Mouse (Mus musculus): ENCODE data around the gene Ankrd17. TPM values are rescaled to one million over a fixed set of nuclear protein-coding genes. Genes with fewer than 3 reads are reported as not detected.

Gene Ankrd17
- polyA plus RNA-seq, 1 experiment: 13.0 TPM

DNA sequence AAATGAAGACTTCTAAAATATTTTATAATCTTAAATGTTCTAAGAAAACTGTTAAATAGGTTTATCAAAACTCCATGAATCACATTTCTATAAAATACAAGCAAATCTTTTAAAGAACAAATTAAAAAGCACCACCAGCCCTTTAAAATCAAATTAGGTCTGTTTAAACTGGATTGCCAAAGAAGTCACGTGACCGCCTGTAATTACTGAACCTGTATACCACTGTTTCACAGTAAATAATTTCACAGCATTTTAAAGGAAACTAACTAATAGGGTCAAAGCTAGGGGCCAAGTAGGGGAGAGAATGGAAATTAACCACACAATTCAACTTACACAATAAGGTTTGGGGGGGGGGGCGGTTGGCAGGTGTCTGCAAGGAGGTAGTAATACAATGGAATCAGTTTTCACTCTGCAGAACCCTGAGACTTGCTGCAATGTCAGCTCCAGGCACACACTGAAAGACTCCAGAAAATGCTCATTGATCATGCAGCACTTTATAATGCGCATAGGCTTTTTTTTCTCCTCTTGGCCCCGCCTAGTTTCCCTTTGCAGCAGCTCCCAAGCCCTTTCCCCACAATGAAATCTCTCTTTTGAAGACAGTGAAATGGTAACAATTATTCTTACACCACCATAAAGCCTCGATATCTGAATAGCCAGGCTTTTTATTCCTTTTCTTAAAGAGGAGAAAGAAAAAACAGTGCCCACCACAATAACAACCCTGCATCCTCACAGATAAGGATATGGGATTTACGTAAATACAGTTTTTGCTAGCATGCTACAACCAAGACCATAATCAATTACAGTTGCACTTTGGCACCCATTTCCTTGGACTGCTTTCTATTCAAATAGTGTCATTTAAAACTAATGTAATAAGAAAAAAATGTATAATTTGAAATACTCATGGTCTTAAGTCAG, 27.9 kb downstream of the Ankrd17 start:
- 68% methylated on average over 7 of the region's 7 CpGs for WGBS
- TF ChIP-seq CTCF (IDR thresholded peaks at IDR 0.05; ENCODE audit: extremely low read depth, insufficient read length, insufficient replicate concordance, low read depth, low read length) (no peak), POLR2A (IDR thresholded peaks at IDR 0.05; ENCODE audit: low read depth, low read length) (no peak)
- no peaks in the 10 kb centered on the region for H3K27me3 ChIP-seq (ENCODE audit: control insufficient read depth, insufficient read depth, low read length)
- 0 out of 2 replicates have a peak, but pooled peaks cover 4% of the 10 kb centered on the region for H3K4me1 ChIP-seq (ENCODE audit: control insufficient read depth, insufficient read depth, insufficient read length, low read length)
- H3K27ac ChIP-seq (ENCODE audit: insufficient read depth, low read depth, low read length): no peak overlapping the region
- H3K4me3 ChIP-seq (ENCODE audit: low read depth, low read length): no peak overlapping the region
- H3K36me3 ChIP-seq (ENCODE audit: control insufficient read depth, insufficient read depth, low read length): 0 out of 2 replicates have a peak, but pooled peaks cover 2% of the 10 kb centered on the region

DNA sequence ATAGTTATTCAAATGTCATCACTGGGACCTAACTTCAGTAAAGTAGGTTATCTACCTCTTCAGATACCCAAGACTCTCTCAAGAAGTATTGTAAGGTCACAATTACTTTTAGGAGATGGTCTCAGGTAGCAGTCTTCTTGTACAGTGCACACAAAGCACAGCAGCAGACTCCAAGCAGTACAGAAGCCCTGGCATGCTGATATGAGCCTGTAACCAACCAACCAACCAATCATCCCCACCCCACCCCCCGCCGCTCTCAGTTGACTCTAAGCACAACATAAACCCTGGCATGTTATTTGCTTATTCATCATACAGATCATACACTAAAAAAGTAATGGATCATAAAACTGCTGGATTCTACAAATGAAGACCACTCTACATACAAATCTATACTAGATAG, 33.9 kb downstream of the Ankrd17 start:
- Histone ChIP-seq H3K4me1 (ENCODE audit: control insufficient read depth, insufficient read depth, insufficient read length, low read length) (peaks cover 4% of the 10 kb centered on the region; the same call in 1 of the 2 replicates), H3K27me3 (ENCODE audit: control insufficient read depth, insufficient read depth, low read length) (no peaks in the 10 kb centered on the region), H3K36me3 (ENCODE audit: control insufficient read depth, insufficient read depth, low read length) (no peaks in the 10 kb centered on the region), H3K4me3 (ENCODE audit: low read depth, low read length) (no peak overlapping the region), H3K27ac (ENCODE audit: insufficient read depth, low read depth, low read length) (no peak overlapping the region)
- TF ChIP-seq CTCF (IDR thresholded peaks at IDR 0.05; ENCODE audit: extremely low read depth, insufficient read length, insufficient replicate concordance, low read depth, low read length) (no peak), POLR2A (IDR thresholded peaks at IDR 0.05; ENCODE audit: low read depth, low read length) (no peak)
- WGBS: 91% methylated on average over 2 of the region's 2 CpGs

- Histone ChIP-seq H3K36me3 (ENCODE audit: control insufficient read depth, insufficient read depth, low read length) (no peaks in the 10 kb centered on the region), H3K27me3 (ENCODE audit: control insufficient read depth, insufficient read depth, low read length) (no peaks in the 10 kb centered on the region), H3K27ac (ENCODE audit: insufficient read depth, low read depth, low read length) (no peak overlapping the region), H3K4me3 (ENCODE audit: low read depth, low read length) (no peak overlapping the region), H3K4me1 (ENCODE audit: control insufficient read depth, insufficient read depth, insufficient read length, low read length) (peaks cover 4% of the 10 kb centered on the region; the same call in 1 of the 2 replicates)
- TF ChIP-seq CTCF (IDR thresholded peaks at IDR 0.05; ENCODE audit: extremely low read depth, insufficient read length, insufficient replicate concordance, low read depth, low read length): no peak
- TF ChIP-seq POLR2A (IDR thresholded peaks at IDR 0.05; ENCODE audit: low read depth, low read length): no peak
- WGBS: 33% methylated on average over 1 of the region's 1 CpGs
These were observed 35.3 kb downstream of the Ankrd17 start for GRCm38 (mm10) chr5:90331071-90331470.

DNA sequence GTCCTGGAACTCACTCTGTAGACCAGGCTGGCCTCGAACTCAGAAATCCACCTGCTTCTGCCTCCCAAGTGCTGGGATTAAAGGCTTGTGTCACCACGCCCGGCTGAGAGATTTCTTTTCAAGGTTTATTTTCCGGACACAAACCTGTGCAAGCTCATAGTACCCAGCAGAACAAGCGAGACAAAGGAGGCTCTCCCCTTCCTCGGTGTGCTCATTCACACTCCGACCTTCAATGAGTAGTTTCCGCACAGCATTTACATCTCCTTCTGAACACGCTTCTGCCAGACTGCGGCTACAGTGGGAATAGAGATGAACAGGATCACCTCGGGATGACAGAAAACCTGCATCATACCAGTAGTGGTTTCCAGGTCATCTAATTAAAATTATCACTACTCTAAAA, 68.0 kb downstream of the Ankrd17 start:
- Histone ChIP-seq H3K27me3 (ENCODE audit: control insufficient read depth, insufficient read depth, low read length) (no peaks in the 10 kb centered on the region; the same call in 1 of the 2 replicates), H3K27ac (ENCODE audit: insufficient read depth, low read depth, low read length) (no peak overlapping the region), H3K4me3 (ENCODE audit: low read depth, low read length) (no peak overlapping the region), H3K36me3 (ENCODE audit: control insufficient read depth, insufficient read depth, low read length) (peaks cover 32% of the 10 kb centered on the region), H3K4me1 (ENCODE audit: control insufficient read depth, insufficient read depth, insufficient read length, low read length) (no peaks in the 10 kb centered on the region)
- TF ChIP-seq CTCF (IDR thresholded peaks at IDR 0.05; ENCODE audit: extremely low read depth, insufficient read length, insufficient replicate concordance, low read depth, low read length) (no peak), POLR2A (IDR thresholded peaks at IDR 0.05; ENCODE audit: low read depth, low read length) (no peak)
- 95% methylated on average over 11 of the region's 11 CpGs for WGBS

- Histone ChIP-seq H3K4me1 (ENCODE audit: control insufficient read depth, insufficient read depth, insufficient read length, low read length) (no peaks in the 10 kb centered on the region), H3K4me3 (ENCODE audit: low read depth, low read length) (no peak overlapping the region), H3K27me3 (ENCODE audit: control insufficient read depth, insufficient read depth, low read length) (no peaks in the 10 kb centered on the region), H3K27ac (ENCODE audit: insufficient read depth, low read depth, low read length) (no peak overlapping the region), H3K36me3 (ENCODE audit: control insufficient read depth, insufficient read depth, low read length) (peaks cover 52% of the 10 kb centered on the region)
- no peak for TF ChIP-seq POLR2A (IDR thresholded peaks at IDR 0.05; ENCODE audit: low read depth, low read length)
- TF ChIP-seq CTCF (IDR thresholded peaks at IDR 0.05; ENCODE audit: extremely low read depth, insufficient read length, insufficient replicate concordance, low read depth, low read length): no peak
These were observed 76.5 kb downstream of the Ankrd17 start for GRCm38 (mm10) chr5:90289887-90290286.

- Histone ChIP-seq H3K27ac (ENCODE audit: insufficient read depth, low read depth, low read length) (no peak overlapping the region), H3K27me3 (ENCODE audit: control insufficient read depth, insufficient read depth, low read length) (no peaks in the 10 kb centered on the region), H3K36me3 (ENCODE audit: control insufficient read depth, insufficient read depth, low read length) (peaks cover 56% of the 10 kb centered on the region), H3K4me1 (ENCODE audit: control insufficient read depth, insufficient read depth, insufficient read length, low read length) (peaks cover 4% of the 10 kb centered on the region; the same call in 1 of the 2 replicates), H3K4me3 (ENCODE audit: low read depth, low read length) (no peak overlapping the region)
- WGBS: 68% methylated on average over 2 of the region's 2 CpGs
- TF ChIP-seq CTCF (IDR thresholded peaks at IDR 0.05; ENCODE audit: extremely low read depth, insufficient read length, insufficient replicate concordance, low read depth, low read length): peak; percentile 52; the same call in 1 of the 2 replicates
- no peak for TF ChIP-seq POLR2A (IDR thresholded peaks at IDR 0.05; ENCODE audit: low read depth, low read length)
These were observed 79.8 kb downstream of the Ankrd17 start for GRCm38 (mm10) chr5:90286559-90286958.

GRCm38 (mm10) chr5:90280061-90280460, 86.3 kb downstream of the Ankrd17 start:
- no peaks in the 10 kb centered on the region for H3K27me3 ChIP-seq (ENCODE audit: control insufficient read depth, insufficient read depth, low read length)
- H3K4me3 ChIP-seq (ENCODE audit: low read depth, low read length): no peak overlapping the region
- WGBS: 93% methylated on average over 1 of the region's 1 CpGs
- H3K27ac ChIP-seq (ENCODE audit: insufficient read depth, low read depth, low read length): no peak overlapping the region
- no peak for TF ChIP-seq CTCF (IDR thresholded peaks at IDR 0.05; ENCODE audit: extremely low read depth, insufficient read length, insufficient replicate concordance, low read depth, low read length)
- no peak for TF ChIP-seq POLR2A (IDR thresholded peaks at IDR 0.05; ENCODE audit: low read depth, low read length)
- H3K4me1 ChIP-seq (ENCODE audit: control insufficient read depth, insufficient read depth, insufficient read length, low read length): peaks cover 4% of the 10 kb centered on the region; the same call in 1 of the 2 replicates
- H3K36me3 ChIP-seq (ENCODE audit: control insufficient read depth, insufficient read depth, low read length): peaks cover 41% of the 10 kb centered on the region
